Mouse (Mus musculus) embryonic stem cell, embryonic (primary cell): ENCODE data around the gene Ttf1.

ENCODE experiments used
- CTCF ChIA-PET, 4 experiments: fragments of 300-600 bp in 2 of 4; fragments of 350-600 bp in 2 of 4; sonication (Branson Sonifier 250); formaldehyde crosslinking; loops; one replicate each; lab custom pipeline; 2022; ENCODE audit warnings: inconsistent platforms in 2 of 4; lab: Charles Lee
- POLR2A ChIA-PET, 4 experiments: fragments of 300-600 bp in 2 of 4; fragments of 350-600 bp in 2 of 4; sonication (Branson Sonifier 250); formaldehyde crosslinking; loops; one replicate each; lab custom pipeline; 2022; ENCODE audit warnings: antibody characterized with exemption in 4 of 4, inconsistent platforms in 1 of 4; lab: Charles Lee

Gene Ttf1

GRCm38 (mm10) chr2:29060135-29060597, at the start of gene Ttf1:
Ttf1 (plus strand) TSS chr2:29060262.
- ChIA-PET CTCF (interaction anchor here (0.6 to 1.4 kb wide), 16 partner anchors 8 to 596 kb away, joined by 3 to 19 read pairs (median 4); no protein-coding TSS in a partner anchor), POLR2A (interaction anchor here (0.6 to 5.7 kb wide), 55 partner anchors 8 to 761 kb away, joined by 3 to 70 read pairs (median 4); partner anchors contain the start of genes Barhl1 (in 2 of the 4), Ddx31 (in 1 of the 4), Gtf3c4 (in 1 of the 4) and Setx (in 1 of the 4))

- CTCF ChIA-PET: interaction anchor here in 1 of 4 experiments (0.9 kb wide), 1 partner anchor 18 kb away, joined by 3 read pairs; no protein-coding TSS in a partner anchor
- POLR2A ChIA-PET: interaction anchor here in 2 of 4 experiments (0.5 to 0.7 kb wide), 2 partner anchors 60 to 99 kb away, joined by 3 read pairs; no protein-coding TSS in a partner anchor
Measured at GRCm38 (mm10) chr2:29012523-29012922, 47.5 kb upstream of the Ttf1 start.

GRCm38 (mm10) chr2:29016599-29017587, 43.2 kb upstream of the Ttf1 start:
- CTCF ChIA-PET: interaction anchor here in 3 of 4 experiments (0.6 to 1.5 kb wide), 5 partner anchors 36 to 184 kb away, joined by 3 to 4 read pairs (median 3); partner anchors contain the start of gene Ttf1 (in 1 of the 3)
- POLR2A ChIA-PET: interaction anchor here in 2 of 4 experiments (0.9 to 1.0 kb wide), 2 partner anchors 8 to 13 kb away, joined by 3 to 5 read pairs; no protein-coding TSS in a partner anchor

- POLR2A ChIA-PET: no interaction called here
- CTCF ChIA-PET: no interaction called here
Measured at GRCm38 (mm10) chr2:29018680-29019079, 41.4 kb upstream of the Ttf1 start.

- ChIA-PET CTCF (interaction anchor here in 1 of 4 experiments (0.9 to 1.0 kb wide), 2 partner anchors 97 to 403 kb away, joined by 3 to 5 read pairs; no protein-coding TSS in a partner anchor), POLR2A (interaction anchor here in 2 of 4 experiments (0.5 to 0.6 kb wide), 2 partner anchors 14 to 53 kb away, joined by 4 read pairs; no protein-coding TSS in a partner anchor)
Measured at GRCm38 (mm10) chr2:29021025-29021424, 39.0 kb upstream of the Ttf1 start.

GRCm38 (mm10) chr2:29023001-29023400, 37.1 kb upstream of the Ttf1 start:
- CTCF ChIA-PET: interaction anchor here in 2 of 4 experiments (0.6 to 1.6 kb wide), 5 partner anchors 30 to 1374 kb away, joined by 3 read pairs; partner anchors contain the start of gene Ttf1 (in 1 of the 2)
- POLR2A ChIA-PET: interaction anchor here in 1 of 4 experiments (1.1 kb wide), 1 partner anchor 18 kb away, joined by 3 read pairs; no protein-coding TSS in a partner anchor

- ChIA-PET CTCF (interaction anchor here in 2 of 4 experiments (0.5 to 0.7 kb wide), 3 partner anchors 87 to 561 kb away, joined by 3 to 6 read pairs (median 4); no protein-coding TSS in a partner anchor), POLR2A (interaction anchor here in 1 of 4 experiments (1.0 kb wide), 1 partner anchor 21 kb away, joined by 5 read pairs; no protein-coding TSS in a partner anchor)
Measured at GRCm38 (mm10) chr2:29025284-29025683, 34.8 kb upstream of the Ttf1 start.

GRCm38 (mm10) chr2:29030048-29030734, 29.9 kb upstream of the Ttf1 start:
- ChIA-PET POLR2A (interaction anchor here in 2 of 4 experiments (0.5 to 1.5 kb wide), 3 partner anchors 11 to 232 kb away, joined by 3 to 8 read pairs (median 3); no protein-coding TSS in a partner anchor), CTCF (interaction anchor here (0.6 to 1.8 kb wide), 6 partner anchors 18 to 1439 kb away, joined by 3 to 7 read pairs (median 6); no protein-coding TSS in a partner anchor)

- ChIA-PET CTCF (interaction anchor here in 2 of 4 experiments (0.6 to 2.4 kb wide), 4 partner anchors 21 to 391 kb away, joined by 3 to 11 read pairs (median 4); partner anchors contain the start of gene Tsc1 (in 1 of the 2)), POLR2A (interaction anchor here in 1 of 4 experiments (0.7 to 1.5 kb wide), 2 partner anchors 35 to 114 kb away, joined by 3 to 4 read pairs; no protein-coding TSS in a partner anchor)
Measured at GRCm38 (mm10) chr2:29031951-29032350, 28.1 kb upstream of the Ttf1 start.

- ChIA-PET CTCF (interaction anchor here in 2 of 4 experiments (0.6 to 2.4 kb wide), 5 partner anchors 7 to 111 kb away, joined by 3 to 11 read pairs (median 7); no protein-coding TSS in a partner anchor), POLR2A (interaction anchor here in 2 of 4 experiments (0.5 to 1.4 kb wide), 4 partner anchors 11 to 25 kb away, joined by 3 to 4 read pairs (median 4); partner anchors contain the start of gene Ttf1 (in 1 of the 2))
Measured at GRCm38 (mm10) chr2:29034542-29035475, 25.3 kb upstream of the Ttf1 start.

GRCm38 (mm10) chr2:29035698-29036097, 24.4 kb upstream of the Ttf1 start:
- ChIA-PET POLR2A (interaction anchor here in 1 of 4 experiments (0.5 to 1.0 kb wide), 3 partner anchors 11 to 75 kb away, joined by 3 read pairs; no protein-coding TSS in a partner anchor), CTCF (no interaction called here)

- CTCF ChIA-PET: interaction anchor here in 3 of 4 experiments (0.6 to 2.5 kb wide), 3 partner anchors 36 to 116 kb away, joined by 4 to 10 read pairs (median 4); no protein-coding TSS in a partner anchor
- POLR2A ChIA-PET: interaction anchor here in 1 of 4 experiments (1.0 to 3.9 kb wide), 2 partner anchors 21 to 199 kb away, joined by 3 to 16 read pairs; partner anchors contain the start of genes Ddx31, Gtf3c4 and Ttf1
Measured at GRCm38 (mm10) chr2:29039741-29040140, 20.3 kb upstream of the Ttf1 start.

GRCm38 (mm10) chr2:29040594-29041476, 19.2 kb upstream of the Ttf1 start:
- ChIA-PET CTCF (interaction anchor here (0.6 to 2.8 kb wide), 13 partner anchors 7 to 1003 kb away, joined by 3 to 23 read pairs (median 7); no protein-coding TSS in a partner anchor), POLR2A (interaction anchor here in 2 of 4 experiments (0.8 to 3.9 kb wide), 8 partner anchors 8 to 200 kb away, joined by 3 to 16 read pairs (median 3); partner anchors contain the start of genes Ddx31 (in 1 of the 2), Gtf3c4 (in 1 of the 2) and Ttf1 (in 1 of the 2))

- POLR2A ChIA-PET: interaction anchor here (0.8 to 3.9 kb wide), 12 partner anchors 8 to 211 kb away, joined by 3 to 16 read pairs (median 3); partner anchors contain the start of gene Ttf1 (in 1 of the 4)
Measured at GRCm38 (mm10) chr2:29041477-29041768, 18.6 kb upstream of the Ttf1 start.

More at GRCm38 (mm10) chr2:29041477-29041768, 18.6 kb upstream of the Ttf1 start:
- CTCF ChIA-PET: interaction anchor here (0.8 to 2.8 kb wide), 17 partner anchors 8 to 327 kb away, joined by 3 to 23 read pairs (median 6); partner anchors contain the start of gene Ttf1 (in 1 of the 4)
